Mouse (Mus musculus) urinary bladder, postnatal 10 days (tissue): ENCODE data around the gene Ipcef1.
"Not testable (repeated sequence)": the region's sequence is repeated elsewhere in the genome, so short reads cannot be mapped to it uniquely, and the experiment has no call there.

Experiments
- DNase-seq: peaks from one replicate; pipeline ENCODE4 v3.0.0; 2022; ENCODE audit warnings: low spot score

Gene Ipcef1

DNA sequence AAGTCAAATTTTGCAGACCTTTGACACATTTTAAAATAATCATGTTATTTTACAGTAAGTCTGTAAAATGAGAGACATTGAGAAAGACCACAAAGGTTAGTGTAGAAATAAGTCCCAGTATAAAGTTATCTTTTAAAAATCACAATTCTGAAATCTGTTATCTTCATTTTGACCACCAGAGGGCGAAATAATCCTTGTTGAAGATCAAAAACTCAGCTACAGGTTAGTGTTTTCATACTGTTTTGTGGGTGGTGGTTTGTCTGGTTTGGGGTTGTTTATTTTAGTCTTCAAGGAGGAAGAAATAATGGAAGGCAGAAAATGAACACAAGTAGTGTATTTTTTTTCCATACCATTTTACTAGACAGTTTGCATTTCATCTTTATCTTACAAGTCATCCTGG, 166.8 kb downstream of the Ipcef1 start:
- no peak for DNase-seq

DNA sequence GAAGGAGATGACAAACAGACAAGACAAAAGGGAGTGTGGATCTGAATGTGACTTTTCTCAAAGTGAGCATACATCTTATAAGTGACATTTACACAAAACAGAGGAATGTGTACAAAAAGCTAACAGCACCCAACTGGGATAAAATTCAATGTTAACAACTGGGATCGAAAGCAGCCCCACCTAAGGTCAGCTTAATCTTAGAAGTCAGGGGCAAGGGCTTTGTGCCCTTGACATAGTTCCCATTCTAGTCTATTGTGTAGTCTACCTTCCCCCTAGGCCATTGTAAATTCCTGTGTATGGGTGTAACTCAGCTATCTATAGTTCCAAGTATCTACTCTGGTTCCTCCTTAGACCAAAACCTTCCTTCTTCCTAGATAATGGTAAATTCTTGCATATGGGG, 170.2 kb downstream of the Ipcef1 start:
- not testable (repeated sequence) for DNase-seq

DNA sequence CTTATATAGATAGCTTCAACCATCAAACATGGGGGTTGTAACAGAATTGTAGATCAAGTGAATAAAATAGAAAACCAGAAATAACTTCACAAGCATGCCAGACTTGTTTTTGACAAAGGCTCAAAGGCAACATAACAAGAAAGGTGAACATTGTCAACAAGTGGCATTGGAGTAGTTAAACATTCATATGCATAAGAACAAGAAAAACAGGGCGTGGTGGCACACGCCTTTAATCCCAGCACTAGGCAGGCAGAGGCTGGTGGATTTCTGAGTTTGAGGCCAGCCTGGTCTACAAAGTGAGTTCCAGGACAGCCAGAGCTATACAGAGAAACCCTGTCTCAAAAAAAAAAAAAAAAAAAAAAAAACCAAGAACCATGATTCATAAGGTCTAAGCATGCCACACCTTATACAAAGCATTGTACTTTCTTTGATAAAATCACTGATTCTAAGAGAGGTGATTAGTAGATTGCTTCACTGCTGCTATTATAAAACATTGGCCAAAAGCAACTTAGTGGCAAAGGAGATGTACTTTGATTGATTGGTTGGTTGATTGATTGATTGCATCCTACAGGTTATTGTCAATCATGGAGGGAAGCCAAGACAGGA, 173.9 kb downstream of the Ipcef1 start:
- DNase-seq: no peak

- no peak for DNase-seq
Observed at GRCm38 (mm10) chr10:6873917-6874316, 178.4 kb downstream of the Ipcef1 start.

DNA sequence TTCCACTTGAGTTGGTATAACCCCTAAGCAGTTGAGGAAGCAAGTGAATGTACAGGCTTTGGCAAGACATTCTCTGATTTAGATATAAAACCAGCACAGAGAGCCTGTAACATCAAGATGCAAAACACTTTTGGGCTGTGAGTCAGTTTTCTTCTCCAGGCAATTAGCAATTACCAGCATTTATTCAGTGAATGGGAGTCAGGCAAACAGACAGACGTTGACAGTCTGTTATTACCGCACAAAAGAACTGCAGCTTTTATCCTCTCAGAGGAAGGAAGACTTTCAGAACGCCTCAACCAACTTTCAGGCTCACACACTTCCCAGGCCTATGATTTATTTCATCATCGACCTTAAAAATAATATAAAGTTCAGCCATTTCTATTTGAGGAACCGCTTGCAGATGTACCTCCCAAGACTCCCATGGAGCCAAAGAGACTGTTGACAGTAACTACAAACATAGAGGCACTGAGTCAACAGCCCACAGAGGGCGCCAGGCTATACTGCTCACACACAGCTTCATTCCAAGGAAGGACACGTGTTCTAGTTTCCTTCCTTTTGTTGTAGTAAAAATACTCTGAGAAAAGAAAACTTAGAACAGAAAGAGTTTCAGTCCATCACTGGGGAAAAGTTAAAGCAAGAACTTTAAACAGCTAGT, 180.7 kb downstream of the Ipcef1 start:
- no peak for DNase-seq

DNA sequence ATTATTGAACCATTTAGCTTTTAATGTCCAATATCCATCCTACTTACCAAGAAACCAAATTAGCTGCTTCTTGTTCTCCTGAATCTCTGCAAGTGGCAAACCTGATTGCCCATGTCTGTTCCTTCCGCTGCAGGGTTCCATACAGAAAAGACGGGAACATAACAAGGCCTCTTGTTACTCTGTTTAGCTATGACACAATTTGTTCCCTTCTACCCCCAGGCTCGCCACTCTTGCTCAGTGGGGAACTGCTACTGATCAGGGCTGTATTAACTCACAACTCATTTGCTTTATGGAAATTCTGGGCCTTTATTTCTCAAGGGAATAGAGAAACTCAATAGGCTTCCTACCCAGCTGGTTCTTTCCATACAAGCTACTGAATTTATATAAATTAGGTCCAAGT, 196.5 kb downstream of the Ipcef1 start:
- no peak for DNase-seq

DNA sequence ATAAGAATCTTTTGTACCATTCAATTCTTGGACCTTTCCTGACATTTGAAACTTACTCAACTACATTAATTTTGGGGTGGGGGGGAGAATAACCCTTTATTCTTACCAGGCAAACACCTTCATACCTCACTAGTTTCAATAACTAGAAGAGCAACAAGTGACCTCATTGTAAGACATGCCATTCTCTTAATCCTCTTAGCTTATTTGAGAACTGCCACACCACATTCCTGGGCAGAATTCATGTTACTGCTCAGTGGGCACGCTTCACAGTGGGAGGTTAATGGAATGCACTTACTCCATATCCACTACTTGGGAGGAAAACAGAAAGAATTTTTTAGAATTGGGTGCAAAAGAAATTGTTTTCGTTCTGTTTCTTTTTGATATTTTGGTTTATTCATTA, 203.4 kb downstream of the Ipcef1 start:
- DNase-seq: no peak

- DNase-seq: no peak
Observed at GRCm38 (mm10) chr10:6848162-6848754, 204.0 kb downstream of the Ipcef1 start.

DNA sequence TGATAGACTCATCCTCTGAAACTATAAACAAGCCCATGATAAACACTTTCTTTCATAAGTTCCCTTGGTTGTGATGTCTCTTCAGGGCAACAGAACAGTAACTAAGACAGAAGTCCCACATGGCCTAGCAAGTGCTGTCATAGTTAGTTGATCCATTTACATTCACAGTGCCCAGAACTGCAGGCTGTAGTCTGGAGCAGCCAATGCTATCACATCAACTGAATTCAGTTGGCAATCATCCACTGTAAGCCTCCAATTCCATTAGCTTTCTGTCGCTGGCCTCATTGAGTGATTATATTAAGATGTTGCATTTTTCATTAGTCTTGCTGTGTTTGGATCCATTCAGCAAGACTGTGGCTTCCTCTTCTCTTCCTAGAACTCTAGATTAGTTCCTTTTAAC, 206.0 kb downstream of the Ipcef1 start:
- DNase-seq: no peak

GRCm38 (mm10) chr10:6842225-6842624, 210.1 kb downstream of the Ipcef1 start:
- no peak for DNase-seq
